Mouse (Mus musculus): ENCODE results near the gene Ndufc2. TPM values are rescaled to one million over a fixed set of nuclear protein-coding genes. Genes with fewer than 3 reads are reported as not detected.
A peak's percentile ranks its signal among the peaks of the same experiment; 100 is the strongest.

Ndufc2 gene
- 100 to 1,000 TPM; 322 to 325 TPM for total RNA-seq (2021)
- long read RNA-seq, experiment 1, transcript Ndufc2-201 (3 exons, 683 nt), result major isoform, 558 of 570 reads
- long read RNA-seq, experiment 1, partial matches to known transcripts, result 6 of 570 reads
- long read RNA-seq, experiment 1, other reads (novel, unspliced or antisense), result 6 of 570 reads
- long read RNA-seq, experiment 2, transcript Ndufc2-201 (3 exons, 683 nt), result major isoform, 354 of 358 reads
- long read RNA-seq, experiment 2, partial matches to known transcripts, result 0 of 358 reads
- long read RNA-seq, experiment 2, other reads (novel, unspliced or antisense), result 4 of 358 reads

- DNase-seq, result peak; percentile 70
Measured at GRCm38 (mm10) chr7:97399960-97400715, at the start of gene Ndufc2. Ndufc2 (plus strand) TSS chr7:97400003.

GRCm38 (mm10) chr7:97350891-97351290 lies 48.9 kb upstream of the Ndufc2 start:
- DNase-seq, result no peak

DNA sequence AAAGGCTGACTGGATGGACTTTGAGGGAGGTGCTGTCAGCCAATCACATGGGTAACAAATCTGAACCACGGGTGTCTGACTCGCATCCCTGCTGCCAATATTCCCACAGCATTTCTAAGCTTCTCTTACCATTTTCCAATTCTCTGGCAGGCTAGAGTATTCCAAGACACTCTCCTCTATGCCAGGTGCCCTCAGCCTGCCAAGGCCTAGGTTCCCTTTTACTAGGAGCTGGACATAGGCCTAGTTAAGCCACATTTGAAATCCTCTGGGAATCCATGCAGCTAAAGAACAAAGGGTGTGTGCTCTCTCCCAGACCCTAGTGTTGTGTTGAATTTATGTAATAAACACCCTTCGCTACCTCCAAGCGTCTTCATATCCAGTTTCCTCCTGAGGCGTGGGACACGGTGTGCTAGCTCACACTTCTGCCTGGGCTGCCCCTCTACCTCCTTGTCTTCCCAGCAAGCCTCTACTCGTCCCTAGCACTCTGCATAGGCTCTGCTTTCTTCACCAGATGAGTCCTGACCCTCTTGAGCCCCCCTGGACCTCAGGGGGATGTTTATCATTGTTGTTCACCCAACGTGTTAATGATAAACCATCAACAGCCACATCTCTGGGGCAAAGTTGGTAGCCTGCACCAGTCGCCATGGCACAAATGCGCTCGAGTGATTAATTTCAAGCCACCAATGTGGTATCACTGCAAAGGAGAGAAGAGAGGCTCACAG lies 47.9 kb upstream of the Ndufc2 start:
- DNase-seq, result no peak

GRCm38 (mm10) chr7:97353356-97353755 lies 46.4 kb upstream of the Ndufc2 start:
- DNase-seq, result no peak

DNA sequence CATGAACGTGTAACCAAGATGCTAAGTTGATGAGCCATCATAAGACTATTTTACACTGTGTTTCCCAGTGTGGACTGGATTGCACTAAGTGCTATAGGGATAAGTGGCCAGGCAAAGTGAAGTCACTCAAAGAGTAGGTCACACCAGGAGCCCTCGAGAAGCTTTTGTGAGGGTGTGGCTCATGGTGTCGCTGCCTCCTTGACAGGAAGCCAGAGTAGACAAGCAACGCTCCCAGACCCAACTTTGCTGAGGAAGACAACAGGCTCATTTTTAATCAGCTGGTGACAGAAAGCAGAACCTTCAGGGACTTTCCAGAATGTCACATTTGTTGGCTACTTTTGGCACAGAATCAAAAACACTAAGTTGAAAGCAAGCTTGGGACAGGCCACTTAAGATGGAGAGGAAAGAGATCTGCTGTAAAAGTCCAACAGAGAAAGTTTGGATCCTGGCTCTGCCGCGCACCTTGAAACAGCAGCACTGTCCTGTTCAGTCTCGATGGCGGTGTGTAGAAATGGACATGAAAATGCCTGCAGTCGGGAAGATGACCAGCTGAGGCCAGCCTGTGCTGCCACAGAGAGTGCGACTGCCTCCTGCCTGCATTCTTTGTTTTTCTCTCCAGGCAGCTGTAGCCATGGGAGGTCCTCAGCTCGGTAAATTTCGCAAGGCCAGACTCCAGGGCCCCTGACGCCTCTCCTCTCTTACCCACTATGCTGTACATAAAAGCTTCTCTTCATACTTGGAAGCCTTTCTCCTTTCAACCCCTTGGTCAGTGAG lies 44.5 kb upstream of the Ndufc2 start:
- no peak for DNase-seq

- no peak for DNase-seq
Measured at GRCm38 (mm10) chr7:97356253-97356652, 43.5 kb upstream of the Ndufc2 start.

DNA sequence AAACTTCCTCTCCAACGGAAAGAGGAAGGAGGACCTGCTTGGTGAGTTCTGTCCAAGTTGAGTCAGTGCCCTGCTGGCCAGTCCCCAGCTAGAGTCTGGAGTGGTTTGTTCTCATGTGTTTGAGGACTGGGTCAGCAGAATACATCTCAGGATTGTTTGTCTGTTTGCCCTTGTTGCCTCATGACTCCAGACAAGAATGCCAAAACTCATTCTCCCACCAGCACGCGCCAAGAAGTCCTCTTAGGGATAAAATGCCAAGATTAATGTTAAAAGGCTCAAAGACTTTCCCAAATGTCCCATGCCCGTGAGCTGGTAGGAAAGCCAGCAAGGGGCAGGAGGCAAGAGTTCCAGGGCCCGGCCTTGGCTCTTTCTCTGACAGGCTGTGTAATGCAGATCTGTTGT lies 42.9 kb upstream of the Ndufc2 start:
- DNase-seq, result peak; percentile 80

DNA sequence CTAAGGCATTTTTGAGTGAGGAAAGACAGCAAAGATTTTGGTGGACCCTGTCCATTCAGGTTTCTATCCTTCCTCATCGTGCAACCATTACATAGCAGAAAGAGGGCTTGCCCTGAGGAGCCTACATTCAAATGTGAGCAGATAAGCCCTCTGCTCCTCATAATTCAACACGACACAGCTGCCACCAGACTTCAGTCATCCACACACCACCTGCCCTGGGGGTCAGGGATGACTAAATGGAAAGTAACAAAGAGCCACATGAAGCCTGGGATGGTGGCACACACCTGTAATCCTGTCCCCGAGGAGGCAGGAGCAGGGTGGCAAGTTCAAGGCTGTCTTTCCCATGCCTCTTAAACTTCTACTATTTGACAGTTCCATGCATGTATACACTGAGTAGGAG lies 42.0 kb upstream of the Ndufc2 start:
- DNase-seq, result no peak

- no peak for DNase-seq
Measured at GRCm38 (mm10) chr7:97358347-97358746, 41.5 kb upstream of the Ndufc2 start.

DNA sequence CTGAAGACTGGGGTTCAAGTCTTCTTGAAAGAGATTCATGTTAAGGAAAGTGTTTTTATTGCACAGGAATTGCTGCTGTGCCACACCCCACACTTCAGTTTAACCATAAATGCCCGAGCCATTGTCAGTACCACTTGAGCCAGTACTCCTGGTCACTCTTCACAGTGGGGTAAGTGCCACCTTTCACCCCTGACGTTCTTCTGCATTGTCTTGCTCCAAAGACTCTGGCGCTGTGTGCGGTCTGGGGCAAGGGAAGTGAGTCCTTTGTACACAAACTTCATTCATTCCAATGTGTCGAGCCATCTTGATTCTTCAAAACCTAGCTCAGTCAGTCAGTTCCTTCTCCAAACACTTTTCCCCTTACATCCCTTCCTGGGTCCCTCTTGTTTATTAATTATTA lies 39.6 kb upstream of the Ndufc2 start:
- DNase-seq, result no peak

DNA sequence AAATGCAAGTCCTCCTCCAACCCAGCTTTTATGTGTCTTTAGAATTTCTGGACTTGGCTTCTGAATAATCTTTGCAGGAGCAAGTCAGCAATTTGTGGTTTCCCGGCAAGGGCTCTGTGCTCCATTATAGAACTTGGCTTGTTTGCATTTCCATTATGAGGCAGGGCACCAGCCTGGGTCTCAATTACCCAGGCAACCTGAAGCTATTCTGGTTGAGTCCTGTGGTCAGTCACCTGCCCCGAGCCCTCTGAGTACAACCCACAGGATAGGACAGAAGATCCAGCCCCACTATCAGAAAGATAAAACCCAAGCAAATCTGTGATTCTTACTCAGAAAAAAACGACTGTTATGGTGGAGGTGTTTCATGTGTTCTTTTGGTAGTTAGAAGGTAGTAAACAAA lies 38.8 kb upstream of the Ndufc2 start:
- no peak for DNase-seq

- DNase-seq, result no peak
Measured at GRCm38 (mm10) chr7:97361467-97361866, 38.3 kb upstream of the Ndufc2 start.

GRCm38 (mm10) chr7:97365887-97366286 lies 33.9 kb upstream of the Ndufc2 start:
- DNase-seq, result no peak

DNA sequence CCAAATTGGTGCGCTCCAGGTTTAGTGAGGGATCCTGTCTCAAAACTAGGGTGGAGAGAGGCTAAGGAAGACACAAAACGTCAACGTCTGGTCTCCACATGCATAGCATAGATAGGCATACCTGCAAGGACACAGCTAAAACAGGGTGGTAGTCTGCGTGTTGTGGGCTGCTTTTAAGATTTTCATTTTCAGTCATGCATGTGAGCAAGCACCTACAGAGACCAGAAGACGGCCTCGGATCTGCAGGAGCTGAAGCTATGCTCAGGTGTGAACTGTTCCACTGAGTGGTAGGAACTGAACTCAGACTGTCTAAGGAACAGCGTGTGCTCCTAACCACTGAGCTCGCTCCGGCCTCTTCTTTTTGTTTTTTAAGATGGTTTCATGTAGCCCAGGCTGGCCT lies 24.7 kb upstream of the Ndufc2 start:
- no peak for DNase-seq

- no peak for DNase-seq
Measured at GRCm38 (mm10) chr7:97375906-97376305, 23.9 kb upstream of the Ndufc2 start.

- DNase-seq, result no peak
Measured at GRCm38 (mm10) chr7:97379304-97379703, 20.5 kb upstream of the Ndufc2 start.

DNA sequence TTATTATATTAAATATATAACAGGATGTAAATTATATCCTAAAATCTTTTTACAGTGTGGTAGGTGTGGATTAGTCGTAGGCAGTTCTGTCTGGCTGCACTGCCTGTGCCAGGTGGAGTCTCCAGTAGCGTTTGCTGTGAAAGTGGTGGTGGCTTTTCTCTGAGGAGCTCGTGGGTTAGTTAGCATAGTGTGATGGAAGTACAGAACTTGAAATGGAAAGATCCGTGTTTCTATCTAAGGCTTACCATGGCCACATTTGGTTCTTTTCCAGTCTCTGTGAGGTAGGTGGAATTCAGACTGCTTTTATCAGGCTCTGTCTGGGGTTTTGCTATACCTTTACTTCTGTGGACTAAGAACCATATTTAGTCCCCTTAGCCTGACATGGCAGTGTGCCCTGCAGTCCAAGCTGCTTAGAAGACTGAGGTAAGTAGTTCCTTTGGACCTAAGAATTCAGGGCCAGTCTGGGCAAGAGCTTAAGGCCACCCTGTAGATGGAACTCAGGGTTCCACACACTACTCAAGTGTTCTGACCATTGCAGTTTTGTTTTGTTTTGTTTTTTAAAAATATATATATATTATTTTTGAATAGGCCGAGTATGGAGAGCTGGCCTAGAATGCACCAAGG lies 19.2 kb upstream of the Ndufc2 start:
- DNase-seq, result no peak

- no peak for DNase-seq
Measured at GRCm38 (mm10) chr7:97382661-97383060, 17.1 kb upstream of the Ndufc2 start.

DNA sequence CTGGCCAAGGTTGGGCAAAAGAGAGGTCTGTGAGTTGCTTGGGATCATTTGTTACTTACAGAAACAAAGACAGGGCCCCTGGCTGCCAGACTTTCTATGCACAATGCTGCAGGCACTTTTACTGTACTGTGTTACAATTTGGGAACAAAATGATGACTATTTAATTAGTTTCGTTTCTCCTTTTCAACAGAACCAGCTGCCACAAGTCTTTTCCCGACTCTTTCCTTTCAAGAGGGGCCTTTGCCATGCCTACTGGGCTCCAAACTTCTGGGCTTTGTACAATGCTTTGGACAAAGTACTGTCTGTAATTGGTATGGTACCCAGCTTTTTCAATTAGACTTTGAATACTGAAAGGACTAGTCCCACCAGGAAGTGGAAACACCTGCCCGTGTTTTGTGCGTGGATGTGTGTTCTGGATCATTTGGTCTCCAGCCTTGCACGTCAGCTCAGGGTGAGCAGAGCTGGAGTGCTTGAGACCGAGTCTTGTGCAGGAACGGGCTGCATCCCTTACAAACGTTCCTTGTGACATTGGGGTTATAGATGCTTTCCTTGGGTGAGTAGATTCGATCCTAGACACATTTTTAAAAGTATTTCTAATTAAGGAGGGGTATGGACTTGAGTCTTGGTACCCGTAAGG lies 16.2 kb upstream of the Ndufc2 start:
- DNase-seq, result no peak

- peak; percentile 25 for DNase-seq
Measured at GRCm38 (mm10) chr7:97386106-97386805, 13.5 kb upstream of the Ndufc2 start.
